Mouse (Mus musculus) thymus, adult 2 months (tissue): Measurements from ENCODE around the gene Sorbs1.

Experiments
- CTCF ChIP-seq: fragments of 200-500 bp; IDR thresholded peaks from 2 replicates; pipeline ENCODE4 v1.5.1; 2012; ENCODE audit warnings: mild to moderate bottlenecking, control low read depth, low read length, moderate library complexity, borderline replicate concordance; ENCODE audit not compliant: control insufficient read depth, poor library complexity, insufficient read depth; ENCODE audit errors: extremely low read depth
- POLR2A ChIP-seq: fragments of 200-500 bp; IDR thresholded peaks from 2 replicates; pipeline ENCODE4 v1.6.1; 2012; ENCODE audit warnings: mild to moderate bottlenecking, low read length, control low read depth, moderate library complexity; ENCODE audit not compliant: control insufficient read depth, poor library complexity, insufficient read depth; ENCODE audit errors: extremely low read depth

GRCm38 (mm10) chr19:40326126-40326525 is 187.5 kb downstream of the Sorbs1 start:
- TF ChIP-seq CTCF (no peak), POLR2A (no peak)
